Mouse (Mus musculus) liver, postnatal 0 days (tissue): Measurements from ENCODE around the gene BC048679.

Experiments used
- CTCF ChIP-seq: sonication (generic); IDR thresholded peaks from 2 replicates; pipeline ENCODE4 v1.5.1; 2016; ENCODE audit warnings: antibody characterized with exemption, low read depth
- EP300 ChIP-seq: IDR thresholded peaks from 2 replicates; pipeline ENCODE4 v1.6.1; 2016; ENCODE audit warnings: antibody characterized with exemption, low read depth, mild to moderate bottlenecking

DNA sequence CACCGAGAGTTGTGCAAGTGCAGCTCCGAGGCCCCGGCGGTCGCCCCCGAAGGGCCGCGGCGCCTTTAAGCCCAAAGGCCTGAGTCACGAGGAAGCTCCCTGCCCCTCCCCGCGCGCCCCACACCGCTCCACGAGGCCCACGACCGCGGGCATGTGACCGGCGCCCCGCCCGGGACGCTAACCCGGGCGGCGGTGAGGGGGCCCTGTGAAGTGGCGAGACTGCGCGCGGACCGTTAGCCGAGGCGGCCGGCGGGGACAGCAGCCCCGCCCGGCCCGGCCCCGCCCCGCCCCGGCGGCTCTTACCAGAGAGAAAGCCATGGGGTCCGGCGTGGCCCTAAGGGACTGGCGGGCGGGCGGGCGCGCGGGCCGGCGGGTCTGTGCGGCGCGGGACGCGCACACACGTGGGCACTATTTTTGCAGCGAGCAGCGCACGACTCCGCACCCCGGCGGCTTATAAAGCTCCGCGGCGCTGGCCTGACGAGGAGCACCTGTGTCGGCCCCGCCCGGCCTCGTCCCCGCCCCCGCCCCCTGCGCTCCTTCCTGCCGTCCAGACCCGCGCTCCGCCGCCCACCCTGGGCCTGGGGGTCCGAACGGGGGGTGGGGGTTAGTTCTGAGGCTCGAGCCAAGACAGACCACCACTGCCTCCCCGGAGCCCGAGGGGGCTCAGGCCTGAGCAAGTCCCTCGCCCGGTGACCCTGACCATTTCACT, 43.6 kb downstream of the BC048679 start:
- TF ChIP-seq CTCF (no peak), EP300 (no peak)
